Mouse (Mus musculus) neutrophil, adult 59 days (primary cell): ENCODE results near the gene Hist1h2bl. TPM values are rescaled to one million over a fixed set of nuclear protein-coding genes. Genes with fewer than 3 reads are reported as not detected.

ENCODE experiments used
- total RNA-seq, 2 experiments: library from RNA; stranded (reverse); gene quantifications; 1 replicate in 1 of 2; 2 replicates in 1 of 2; pipeline ENCODE4 v1.2.4; 2023

Gene Hist1h2bl
- 1,000 to 10,000 TPM; 1,007 to 1,037 TPM for total RNA-seq

GRCm38 (mm10) chr13:21715864-21716539, at the start of gene Hist1h2bl, which contains the start of gene Hist1h2ai:
Gene Hist1h2bl (minus strand): TSS chr13:21716143.
Gene Hist1h2ai (plus strand): TSS chr13:21716422.

GRCm38 (mm10) chr13:21753524-21754285, 37.8 kb upstream of the Hist1h2bl start, which contains the start of the genes Hist1h2ak and Hist1h2bn:
Gene Hist1h2ak (minus strand): TSS chr13:21753827.
Gene Hist1h2bn (plus strand): TSS chr13:21754123.

GRCm38 (mm10) chr13:21750159-21751017, 34.4 kb upstream of the Hist1h2bl start, which contains the start of gene Hist1h4k:
Gene Hist1h4k (minus strand): TSS chr13:21750505.

GRCm38 (mm10) chr13:21734906-21735767, 19.2 kb upstream of the Hist1h2bl start, which contains the start of gene Hist1h4j:
Gene Hist1h4j (plus strand): TSS chr13:21735064.

GRCm38 (mm10) chr13:21721757-21722372, 5.9 kb upstream of the Hist1h2bl start, which contains the start of gene Hist1h2bm:
Gene Hist1h2bm (plus strand): TSS chr13:21722044.

GRCm38 (mm10) chr13:21717397-21718357, 1.7 kb upstream of the Hist1h2bl start, which contains the start of gene Hist1h3h:
Gene Hist1h3h (plus strand): TSS chr13:21717659.

GRCm38 (mm10) chr13:21697811-21698210, 18.1 kb downstream of the Hist1h2bl start, which contains the start of gene Olfr1359:
Gene Olfr1359 (plus strand): TSS chr13:21698111.

GRCm38 (mm10) chr13:21677305-21677704, 38.6 kb downstream of the Hist1h2bl start, which contains the start of gene Olfr1360:
Gene Olfr1360 (minus strand): TSS chr13:21677405.

Other genes with a start within 250 kb of the Hist1h2bl start
- gene Nkapl, start 247.6 kb downstream of the Hist1h2bl start, total RNA-seq = under 1 TPM; 0.24 to 0.26 TPM
- under 1 TPM; 0.20 TPM for gene Zkscan4, start 237.2 kb downstream of the Hist1h2bl start, total RNA-seq
- not detected for gene Gm10065, start 236.7 kb downstream of the Hist1h2bl start, total RNA-seq
- 1 to 10 TPM; 2.7 to 3.4 TPM for gene AK157302, start 220.9 kb downstream of the Hist1h2bl start, total RNA-seq
- 10 to 100 TPM; 18.9 to 19.1 TPM for gene Gm11273, start 214.7 kb downstream of the Hist1h2bl start, total RNA-seq
- gene Zkscan8, start 185.0 kb downstream of the Hist1h2bl start, total RNA-seq = 1 to 10 TPM; 3.8 to 3.9 TPM
- gene Olfr1366, start 173.3 kb downstream of the Hist1h2bl start, total RNA-seq = not detected
- not detected for gene Olfr1535, start 156.2 kb downstream of the Hist1h2bl start, total RNA-seq
- not detected for gene Olfr1364, start 134.4 kb downstream of the Hist1h2bl start, total RNA-seq
- not detected for gene Olfr1362, start 102.1 kb downstream of the Hist1h2bl start, total RNA-seq
- not detected for gene Olfr11, start 73.6 kb downstream of the Hist1h2bl start, total RNA-seq
- gene Olfr1361, start 52.8 kb downstream of the Hist1h2bl start, total RNA-seq = not detected
- gene Olfr1360, start 38.7 kb downstream of the Hist1h2bl start, total RNA-seq = not detected
- gene Olfr1359, start 18.0 kb downstream of the Hist1h2bl start, total RNA-seq = not detected
- gene Hist1h2ai, start 279 bp upstream of the Hist1h2bl start, total RNA-seq = 100 to 1,000 TPM; 322 to 368 TPM
- 1,000 to 10,000 TPM; 1,636 to 1,682 TPM for gene Hist1h3h, start 1.5 kb upstream of the Hist1h2bl start, total RNA-seq
- 100 to 1,000 TPM; 245 to 302 TPM for gene Hist1h2bm, start 5.9 kb upstream of the Hist1h2bl start, total RNA-seq
- gene Hist1h4j, start 18.9 kb upstream of the Hist1h2bl start, total RNA-seq = 100 to 1,000 TPM; 162 to 165 TPM
- 1,000 to 10,000 TPM; 2,386 to 2,430 TPM for gene Hist1h4k, start 34.4 kb upstream of the Hist1h2bl start, total RNA-seq
- gene Hist1h2ak, start 37.7 kb upstream of the Hist1h2bl start, total RNA-seq = 100 to 1,000 TPM; 426 to 441 TPM
- 100 to 1,000 TPM; 695 to 749 TPM for gene Hist1h2bn, start 38.0 kb upstream of the Hist1h2bl start, total RNA-seq
- gene Hist1h1b, start 64.5 kb upstream of the Hist1h2bl start, total RNA-seq = 100 to 1,000 TPM; 583 to 676 TPM
- 1,000 to 10,000 TPM; 1,324 to 1,491 TPM for gene Hist1h3i, start 67.2 kb upstream of the Hist1h2bl start, total RNA-seq
- 100 to 1,000 TPM; 204 to 209 TPM for gene Hist1h2an, start 71.1 kb upstream of the Hist1h2bl start, total RNA-seq
- 100 to 1,000 TPM; 485 to 544 TPM for gene Hist1h2bp, start 71.3 kb upstream of the Hist1h2bl start, total RNA-seq
- gene Hist1h2bq, start 94.1 kb upstream of the Hist1h2bl start, total RNA-seq = 1,000 to 10,000 TPM; 1,192 to 1,249 TPM
- 1,000 to 10,000 TPM; 2,019 to 2,366 TPM for gene Hist1h2ao, start 94.3 kb upstream of the Hist1h2bl start, total RNA-seq
- 1,000 to 10,000 TPM; 1,248 to 1,288 TPM for gene Hist1h4m, start 95.6 kb upstream of the Hist1h2bl start, total RNA-seq
- gene Hist1h4n, start 116.1 kb upstream of the Hist1h2bl start, total RNA-seq = 100 to 1,000 TPM; 891 to 923 TPM
- gene Hist1h2ap, start 117.4 kb upstream of the Hist1h2bl start, total RNA-seq = 100 to 1,000 TPM; 561 to 647 TPM
- gene Hist1h2br, start 117.6 kb upstream of the Hist1h2bl start, total RNA-seq = 1,000 to 10,000 TPM; 1,178 to 1,241 TPM
- under 1 TPM; 0.69 to 0.84 TPM for gene Zfp184, start 229.0 kb upstream of the Hist1h2bl start, total RNA-seq